Mouse (Mus musculus) cerebellum, adult 11 months (tissue): Measurements from ENCODE around the gene Gm21921.
"Not testable (repeated sequence)": the region's sequence is repeated elsewhere in the genome, so short reads cannot be mapped to it uniquely, and the experiment has no call there.

ENCODE experiments used
- DNase-seq: peaks from one replicate; pipeline ENCODE4 v3.0.0; 2022

Gm21921 gene

GRCm38 (mm10) chrY:24796143-24796542 lies at the start of gene Gm21921:
Gm21921 (minus strand) TSS chrY:24796243.
- DNase-seq = not testable (repeated sequence)
